Mouse (Mus musculus) E14TG2a.4 (cell line): ENCODE measurements at regions not wholly inside any gene's neighbourhood (a gene's known extent, or its start where the extent isn't known, plus 50 kb on each side); places are given as distances from the start of the nearest gene placed in this dataset.

ENCODE experiments used
- H3K27me3 ChIP-seq: 2 replicates; pipeline ENCODE4 v1.6.1; 2014; ENCODE audit warnings: low read length, control low read depth; ENCODE audit not compliant: insufficient read depth
- H3K36me3 ChIP-seq: 2 replicates; pipeline ENCODE4 v1.6.1; 2014; ENCODE audit warnings: low read length, control low read depth; ENCODE audit not compliant: insufficient read depth
- H3K4me1 ChIP-seq: replicated peaks from 2 replicates; pipeline ENCODE4 v1.6.1; 2014; ENCODE audit warnings: low read depth, low read length, control low read depth
- H3K4me3 ChIP-seq: replicated peaks from 2 replicates; pipeline ENCODE4 v1.5.1; 2014; ENCODE audit warnings: mild to moderate bottlenecking, low read length
- H3K9me3 ChIP-seq: 2 replicates; pipeline ENCODE4 v1.6.1; 2014; ENCODE audit warnings: low read length, control low read depth
- CTCF ChIP-seq: conservative IDR thresholded peaks from 2 replicates; pipeline ENCODE4 v1.5.1; 2014; ENCODE audit warnings: low read length
- NANOG ChIP-seq: IDR thresholded peaks from 2 replicates; pipeline ENCODE4 v1.6.1; 2014; ENCODE audit warnings: borderline replicate concordance, low read length, mixed read lengths
- POU5F1 ChIP-seq: IDR thresholded peaks from 2 replicates; pipeline ENCODE4 v1.6.1; 2014; ENCODE audit warnings: low read length, borderline replicate concordance

DNA sequence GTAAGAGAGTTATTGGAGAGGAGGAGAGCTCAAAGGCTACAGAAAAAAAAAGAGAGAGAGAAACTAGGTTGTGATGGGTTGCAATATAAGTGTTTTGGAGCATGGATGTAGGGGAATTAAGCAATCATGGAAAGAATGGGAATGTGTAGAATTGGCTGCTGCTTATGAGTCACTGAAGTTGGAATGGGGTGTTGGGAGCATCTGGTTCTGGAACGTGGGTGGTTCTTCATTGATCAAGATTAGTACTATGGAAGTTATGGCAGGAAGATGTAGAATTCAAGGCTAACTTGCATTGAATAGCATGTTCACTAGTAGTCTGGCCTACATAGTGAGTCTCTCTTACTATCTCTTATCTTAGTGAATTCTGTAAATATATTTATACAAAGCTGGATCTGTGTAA, 1526.4 kb upstream of the Got2 start:
- no peaks in the 10 kb centered on the region for H3K36me3 ChIP-seq
- no peak overlapping the region for H3K4me3 ChIP-seq
- no peaks in the 10 kb centered on the region for H3K4me1 ChIP-seq
- TF ChIP-seq NANOG (no peak), CTCF (no peak), POU5F1 (no peak)
- no peaks in the 10 kb centered on the region for H3K9me3 ChIP-seq
- H3K27me3 ChIP-seq: no peaks in the 10 kb centered on the region

- Histone ChIP-seq H3K4me3 (no peak overlapping the region), H3K9me3 (peaks cover 17% of the 10 kb centered on the region), H3K36me3 (no peaks in the 10 kb centered on the region), H3K4me1 (peaks cover 29% of the 10 kb centered on the region), H3K27me3 (peaks cover 5% of the 10 kb centered on the region; the same call in 1 of the 2 replicates)
- no peak for TF ChIP-seq POU5F1
- TF ChIP-seq CTCF: no peak
- peak; percentile 76 for TF ChIP-seq NANOG
Observed at GRCm38 (mm10) chr8:97403308-97403707, 1515.0 kb upstream of the Got2 start.

DNA sequence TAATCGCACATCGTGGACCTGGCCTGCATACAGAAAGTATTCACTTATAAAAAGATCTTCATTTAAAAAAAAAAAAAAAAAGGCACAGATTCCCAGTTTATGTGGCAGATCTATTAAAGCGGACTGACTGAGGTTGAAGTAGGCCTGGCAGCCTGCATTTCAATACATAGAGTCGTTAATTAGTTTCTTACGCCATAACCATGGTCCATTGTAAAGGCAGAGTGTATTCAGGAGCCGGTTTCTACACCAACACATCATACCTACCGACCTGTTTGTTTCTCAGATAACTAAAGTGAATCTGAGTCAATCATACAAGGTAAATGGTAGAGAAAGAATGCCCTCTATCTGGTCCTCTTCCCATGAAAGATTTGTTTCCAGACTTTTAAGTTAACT, 1509.0 kb upstream of the Got2 start:
- TF ChIP-seq POU5F1 (no peak), NANOG (no peak), CTCF (no peak)
- Histone ChIP-seq H3K4me3 (no peak overlapping the region), H3K27me3 (peaks cover 32% of the 10 kb centered on the region), H3K4me1 (peaks cover 28% of the 10 kb centered on the region), H3K9me3 (0 out of 2 replicates have a peak, but pooled peaks cover 3% of the 10 kb centered on the region), H3K36me3 (no peaks in the 10 kb centered on the region)

DNA sequence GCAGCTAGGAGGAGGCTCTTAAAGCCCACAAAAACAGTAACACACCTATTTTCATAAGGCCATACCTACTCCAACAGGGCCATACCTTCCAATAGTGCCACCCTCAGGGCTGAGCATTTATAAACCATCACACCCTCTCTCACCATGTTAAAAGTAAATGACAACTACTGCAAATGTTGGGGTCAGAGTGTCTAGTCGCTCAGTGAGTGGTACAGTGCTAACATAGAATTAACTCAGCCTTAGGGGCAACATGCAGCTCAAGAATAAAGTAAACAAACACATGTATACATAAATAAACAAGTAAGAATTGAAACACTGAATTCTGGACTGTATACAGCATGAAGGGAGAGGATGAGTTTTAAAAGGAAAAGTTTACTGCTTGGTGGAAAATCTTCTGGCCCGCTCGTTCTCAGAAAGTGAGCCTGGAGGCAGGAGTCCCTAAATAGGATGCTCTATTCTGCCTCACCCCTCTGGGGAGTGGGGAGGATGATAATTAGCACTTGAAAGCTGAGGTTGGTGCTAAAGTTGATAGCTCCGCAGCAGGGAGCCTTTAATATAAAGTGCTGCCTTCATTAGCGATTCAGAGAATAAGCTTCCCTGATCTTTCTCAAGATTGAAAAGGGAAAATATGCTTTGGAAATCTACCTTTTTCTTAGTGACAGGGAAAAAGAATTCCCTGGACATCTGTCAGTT, 1508.4 kb upstream of the Got2 start:
- H3K27me3 ChIP-seq: peaks cover 34% of the 10 kb centered on the region
- 0 out of 2 replicates have a peak, but pooled peaks cover 3% of the 10 kb centered on the region for H3K9me3 ChIP-seq
- H3K4me1 ChIP-seq: peaks cover 23% of the 10 kb centered on the region
- H3K36me3 ChIP-seq: no peaks in the 10 kb centered on the region
- H3K4me3 ChIP-seq: no peak overlapping the region
- TF ChIP-seq NANOG: peak; percentile 98
- TF ChIP-seq CTCF: no peak

- Histone ChIP-seq H3K36me3 (no peaks in the 10 kb centered on the region), H3K4me1 (peaks cover 12% of the 10 kb centered on the region), H3K9me3 (0 out of 2 replicates have a peak, but pooled peaks cover 4% of the 10 kb centered on the region), H3K27me3 (peaks cover 13% of the 10 kb centered on the region), H3K4me3 (no peak overlapping the region)
- peak; percentile 81 for TF ChIP-seq NANOG
- TF ChIP-seq CTCF: no peak
- no peak for TF ChIP-seq POU5F1
Observed at GRCm38 (mm10) chr8:97389651-97390050, 1501.3 kb upstream of the Got2 start.

DNA sequence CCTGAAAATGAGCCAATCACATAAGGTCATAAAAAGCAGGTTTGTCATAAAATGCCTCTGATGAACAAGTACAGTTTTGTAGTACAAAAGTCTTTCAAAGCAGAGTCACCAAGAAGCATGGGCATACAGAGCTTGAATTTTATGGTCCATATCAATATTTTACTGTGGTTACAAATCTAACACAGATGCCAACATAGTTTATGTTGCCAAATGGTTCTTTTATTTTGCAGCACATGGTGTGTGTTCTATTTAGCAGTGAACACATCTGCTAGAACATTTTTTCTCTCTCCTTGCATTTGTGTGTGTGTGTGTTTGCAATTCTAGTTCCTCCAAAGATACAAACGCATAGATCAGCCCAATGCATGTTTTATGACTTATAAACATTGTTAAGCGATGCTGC, 1500.8 kb upstream of the Got2 start:
- no peak for TF ChIP-seq NANOG
- no peak for TF ChIP-seq CTCF
- no peak for TF ChIP-seq POU5F1
- peaks cover 13% of the 10 kb centered on the region for H3K27me3 ChIP-seq
- no peaks in the 10 kb centered on the region for H3K36me3 ChIP-seq
- peaks cover 12% of the 10 kb centered on the region for H3K4me1 ChIP-seq
- H3K4me3 ChIP-seq: no peak overlapping the region
- 0 out of 2 replicates have a peak, but pooled peaks cover 4% of the 10 kb centered on the region for H3K9me3 ChIP-seq

DNA sequence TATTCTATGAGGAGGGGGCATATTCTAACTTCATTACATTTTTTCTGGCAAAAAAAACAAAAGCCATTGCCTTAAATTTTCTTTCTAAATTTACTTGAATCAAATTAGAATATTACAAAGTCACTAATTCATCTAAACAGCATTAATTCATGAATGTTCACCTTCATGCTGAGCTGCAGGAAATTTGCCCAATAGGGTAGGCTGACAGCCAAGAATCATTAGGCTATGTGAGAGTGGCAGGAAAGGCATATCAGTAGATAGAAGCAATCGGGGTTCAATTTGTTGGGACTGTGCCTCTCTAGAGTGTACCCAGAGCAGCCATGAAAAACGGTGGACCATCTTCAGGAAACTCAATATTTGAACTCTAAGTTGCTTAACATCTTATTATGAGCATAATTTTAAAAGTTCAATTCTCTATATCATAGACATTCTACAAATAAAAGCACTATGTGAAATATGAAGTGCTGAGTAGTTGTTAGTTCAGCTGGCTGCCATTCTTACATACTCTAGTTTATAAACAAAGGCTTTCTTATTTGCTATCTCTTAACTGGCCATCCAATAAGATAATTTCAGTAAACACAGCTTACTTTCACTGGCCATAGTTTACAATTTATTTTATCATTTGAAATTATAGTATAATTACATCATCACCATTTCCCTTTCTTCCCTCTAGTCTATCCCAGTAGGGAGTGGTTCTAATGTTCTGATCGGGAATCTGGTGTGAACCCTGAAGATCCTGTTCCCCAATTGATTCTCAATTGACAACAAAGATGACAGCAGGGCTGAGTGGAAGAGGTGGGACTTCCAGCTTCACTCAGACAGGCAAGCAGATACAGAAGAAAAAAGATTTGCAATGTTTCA, 1486.8 kb upstream of the Got2 start:
- Histone ChIP-seq H3K36me3 (no peaks in the 10 kb centered on the region), H3K4me1 (no peaks in the 10 kb centered on the region), H3K9me3 (no peaks in the 10 kb centered on the region), H3K27me3 (no peaks in the 10 kb centered on the region), H3K4me3 (no peak overlapping the region)
- TF ChIP-seq NANOG: no peak
- TF ChIP-seq POU5F1: no peak
- TF ChIP-seq CTCF: no peak

DNA sequence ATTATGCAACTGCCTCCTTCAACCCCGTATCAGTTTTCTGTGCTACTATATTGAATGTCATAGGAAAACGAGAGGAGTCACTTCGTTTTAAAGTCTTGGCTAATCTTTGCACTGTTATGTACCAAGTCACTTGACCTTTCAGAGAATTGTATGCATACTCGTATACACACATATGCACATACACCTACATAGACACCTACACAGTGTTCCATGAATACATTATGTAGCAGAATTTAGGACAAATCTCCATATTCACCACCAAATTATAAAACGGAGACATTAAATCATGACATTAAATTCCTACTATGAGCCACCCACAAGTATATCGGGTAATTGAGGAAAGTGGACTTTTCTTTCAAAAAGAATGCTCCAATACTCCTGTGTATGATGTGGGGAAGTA, 1458.3 kb upstream of the Got2 start:
- Histone ChIP-seq H3K4me1 (no peaks in the 10 kb centered on the region), H3K9me3 (no peaks in the 10 kb centered on the region), H3K36me3 (no peaks in the 10 kb centered on the region), H3K27me3 (no peaks in the 10 kb centered on the region), H3K4me3 (no peak overlapping the region)
- no peak for TF ChIP-seq CTCF
- TF ChIP-seq POU5F1: no peak
- no peak for TF ChIP-seq NANOG

DNA sequence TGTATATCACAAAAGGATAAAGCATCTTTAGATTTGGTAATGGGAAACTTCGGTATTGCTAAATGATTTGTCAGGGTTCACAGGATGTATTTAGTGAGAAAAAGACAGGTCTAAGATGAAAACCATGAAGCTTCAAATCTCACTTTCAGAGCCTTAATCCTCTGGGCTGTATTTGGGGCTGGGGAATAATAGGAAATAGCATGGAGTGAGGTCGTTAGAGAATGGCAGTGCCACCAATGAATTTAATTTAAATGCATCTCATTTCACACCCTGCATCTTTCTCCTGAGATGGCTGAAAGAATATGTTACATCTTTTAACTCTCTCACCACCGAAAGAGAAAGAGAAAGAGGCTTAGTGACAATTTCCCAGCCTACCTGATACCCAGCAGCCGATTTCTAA, 1427.2 kb upstream of the Got2 start:
- no peak overlapping the region for H3K4me3 ChIP-seq
- no peaks in the 10 kb centered on the region for H3K36me3 ChIP-seq
- peaks cover 3% of the 10 kb centered on the region; the same call in 1 of the 2 replicates for H3K4me1 ChIP-seq
- no peaks in the 10 kb centered on the region for H3K27me3 ChIP-seq
- TF ChIP-seq POU5F1 (no peak), CTCF (no peak), NANOG (no peak)
- H3K9me3 ChIP-seq: no peaks in the 10 kb centered on the region
